Mouse (Mus musculus): ENCODE results near the gene Dqx1.

Dqx1 gene

DNA sequence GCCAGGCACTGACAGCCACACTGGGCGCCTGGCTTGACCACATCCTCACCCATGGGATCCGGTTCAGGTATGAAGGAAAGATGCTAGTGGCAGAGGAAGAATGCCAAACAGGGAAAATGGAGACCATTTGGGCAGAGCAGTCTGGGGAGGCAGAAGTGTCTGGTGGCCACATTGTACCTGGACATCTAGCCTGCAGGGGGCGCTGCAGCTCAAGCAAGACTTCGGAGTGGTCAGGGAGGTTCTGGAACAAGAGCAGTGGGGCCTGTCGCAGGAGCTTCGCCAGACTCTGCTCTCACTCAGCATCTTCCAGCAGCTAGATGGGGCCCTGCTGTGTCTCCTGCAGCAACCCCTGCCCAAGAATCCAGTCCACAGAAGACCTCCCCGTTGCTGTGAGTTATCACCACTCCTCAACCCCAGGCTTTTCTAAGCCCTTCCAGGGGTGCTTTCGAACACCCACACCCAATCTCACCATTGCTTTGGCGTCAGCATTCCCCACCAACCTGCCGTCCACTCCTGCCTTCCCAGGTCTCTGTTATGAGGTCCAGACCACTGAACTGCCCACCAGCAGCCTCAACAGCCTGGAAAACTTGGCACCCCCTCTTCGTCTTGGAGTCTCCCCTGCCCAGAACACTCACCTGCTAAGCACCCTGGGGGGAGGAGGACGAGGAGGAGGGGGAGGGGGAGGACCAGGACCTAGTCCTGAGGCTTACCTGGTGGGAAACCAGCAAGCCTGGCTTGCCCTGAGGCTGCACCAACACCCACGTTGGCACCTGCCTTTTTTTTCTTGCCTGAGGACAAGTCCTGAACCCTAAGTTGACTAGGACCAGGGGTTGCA, 50.1 kb downstream of the Dqx1 start:
- in situ Hi-C loops (cut with MboI, MseI) = loop anchor here (5.0 to 10.0 kb wide), 2 partner anchors 50 to 363 kb away; partner anchors contain the start of genes 1700003E16Rik and Wdr54

- in situ Hi-C loops (cut with MboI, MseI) = loop anchor here (5.0 to 10.0 kb wide), 2 partner anchors 48 to 364 kb away; partner anchors contain the start of genes 1700003E16Rik and Wdr54
Observed at GRCm38 (mm10) chr6:83108762-83109668, 51.4 kb downstream of the Dqx1 start, which contains the start of gene Mrpl53. Mrpl53 (plus strand) TSS chr6:83109040.

- in situ Hi-C loops (cut with MboI, MseI) = no loop called here
Observed at GRCm38 (mm10) chr6:83111510-83112136, 54.0 kb downstream of the Dqx1 start.

- in situ Hi-C loops (cut with MboI, MseI) = no loop called here
Observed at GRCm38 (mm10) chr6:83115011-83115671, 57.5 kb downstream of the Dqx1 start, which contains the start of gene Mogs. Mogs (plus strand) TSS chr6:83115496.

- in situ Hi-C loops (cut with MboI, MseI) = no loop called here
Observed at GRCm38 (mm10) chr6:83115682-83116372, 58.2 kb downstream of the Dqx1 start.

DNA sequence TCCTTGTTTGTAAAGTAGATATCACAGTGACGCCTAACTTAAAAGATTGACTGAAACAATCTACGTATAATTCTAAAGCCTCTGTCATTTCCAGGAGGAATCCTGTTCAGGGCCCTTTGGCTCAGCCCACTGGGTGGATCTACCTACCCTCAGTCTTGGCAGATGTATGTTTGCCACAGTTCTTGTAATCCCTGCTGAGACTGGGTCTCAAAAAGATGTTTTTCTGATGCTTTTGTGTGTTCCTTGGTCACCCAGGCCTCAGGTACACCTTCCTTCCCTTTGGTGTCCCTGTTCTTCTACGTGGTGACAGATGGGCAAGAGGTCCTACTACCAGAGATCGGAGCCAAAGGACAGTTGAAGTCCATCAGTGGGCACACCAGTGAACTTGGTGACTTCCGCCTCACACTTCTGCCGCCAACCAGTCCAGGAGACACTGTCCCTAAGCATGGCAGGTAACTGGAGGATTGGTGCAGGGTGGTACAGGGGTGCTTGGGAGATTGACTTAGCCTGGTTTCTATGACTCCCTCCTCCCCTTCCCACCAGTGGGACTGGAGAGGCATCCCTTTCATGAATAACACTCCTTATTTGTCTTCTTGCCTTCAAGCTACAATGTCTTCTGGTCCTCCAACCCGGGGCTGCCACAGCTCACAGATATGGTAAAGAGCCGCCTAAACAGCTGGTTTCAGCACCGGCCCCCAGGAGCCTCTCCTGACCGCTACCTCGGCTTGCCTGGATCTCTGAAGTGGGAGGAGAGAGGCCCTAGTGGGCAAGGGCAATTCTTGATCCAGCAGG, 58.9 kb downstream of the Dqx1 start:
- in situ Hi-C loops (cut with MboI, MseI) = no loop called here

Measured in regulatory T cell (primary cell).